Mouse (Mus musculus) CH12.LX (cell line): Measurements from ENCODE around the gene Gm10638. TPM values are rescaled to one million over a fixed set of nuclear protein-coding genes. Genes with fewer than 3 reads are reported as not detected.
A peak's percentile ranks its signal among the peaks of the same experiment; 100 is the strongest.

Experiments used
- DNase-seq: peaks from one replicate; pipeline ENCODE4 v3.0.0-alpha.2; 2013; ENCODE audit errors: extremely low read depth
- H3K27ac ChIP-seq: 2 replicates; pipeline ENCODE4 v1.5.1; 2012; ENCODE audit warnings: low read depth, mild to moderate bottlenecking, control low read depth, moderate library complexity; ENCODE audit not compliant: insufficient read depth
- H3K27me3 ChIP-seq: replicated peaks from 2 replicates; pipeline ENCODE3; 2012; ENCODE audit warnings: inconsistent platforms
- H3K36me3 ChIP-seq, 2 experiments: replicated peaks in 1 of 2; 2 replicates each; pipeline versions ENCODE3 to v1.6.1; 2012; ENCODE audit warnings: inconsistent platforms in 1 of 2, low read length in 1 of 2, mild to moderate bottlenecking in 1 of 2, mixed read lengths in 1 of 2, moderate library complexity in 1 of 2; ENCODE audit not compliant: control insufficient read depth in 1 of 2, insufficient read depth in 1 of 2
- H3K4me1 ChIP-seq, 2 experiments: 2 replicates each; pipeline ENCODE4 v1.6.1; 2012; ENCODE audit warnings: inconsistent platforms in 1 of 2, moderate library complexity in 1 of 2; ENCODE audit not compliant: insufficient read depth in 2 of 2, control insufficient read depth in 1 of 2
- H3K4me2 ChIP-seq: 2 replicates; pipeline ENCODE4 v1.6.1; 2012; ENCODE audit warnings: low read depth, mild to moderate bottlenecking, control low read depth; ENCODE audit not compliant: poor library complexity, insufficient read depth, severe bottlenecking
- H3K4me3 ChIP-seq, 3 experiments: fragments of 150-350 bp in 1 of 3; sonication (generic) in 1 of 3; replicated peaks in 1 of 3; 2 replicates each; pipeline versions ENCODE3 to v1.5.1; 2011 to 2012; ENCODE audit warnings: low read depth in 2 of 3, low read length in 2 of 3, mild to moderate bottlenecking in 2 of 3, moderate library complexity in 2 of 3, control low read depth in 1 of 3, improper control_type of control experiment in 1 of 3, inconsistent platforms in 1 of 3, mixed read lengths in 1 of 3; ENCODE audit not compliant: poor library complexity in 1 of 3
- H3K79me2 ChIP-seq: replicated peaks from 2 replicates; pipeline ENCODE4 v1.6.1; 2012; ENCODE audit warnings: mild to moderate bottlenecking, moderate library complexity; ENCODE audit not compliant: control insufficient read depth, poor library complexity, insufficient read depth, severe bottlenecking; ENCODE audit errors: extremely low read depth
- H3K9ac ChIP-seq: 2 replicates; pipeline ENCODE4 v1.6.1; 2012; ENCODE audit warnings: low read depth, mild to moderate bottlenecking, control low read depth, moderate library complexity; ENCODE audit not compliant: insufficient read depth
- H3K9me3 ChIP-seq: replicated peaks from 2 replicates; pipeline ENCODE3; 2012; ENCODE audit warnings: low read length, inconsistent platforms, mixed read lengths
- BHLHE40 ChIP-seq: IDR thresholded peaks from 2 replicates; pipeline ENCODE4 v1.6.1; 2011; ENCODE audit warnings: mild to moderate bottlenecking, low read depth, low read length, improper control_type of control experiment
- CHD1 ChIP-seq: IDR thresholded peaks from 2 replicates; pipeline ENCODE4 v1.6.1; 2012; ENCODE audit warnings: low read depth, low read length, improper control_type of control experiment, inconsistent platforms
- CHD2 ChIP-seq: IDR thresholded peaks from 2 replicates; pipeline ENCODE4 v1.6.1; 2011; ENCODE audit warnings: low read length, improper control_type of control experiment
- E2F4 ChIP-seq: IDR thresholded peaks from 2 replicates; pipeline ENCODE4 v1.6.1; 2011; ENCODE audit warnings: low read depth, low read length, improper control_type of control experiment; ENCODE audit not compliant: insufficient replicate concordance
- EP300 ChIP-seq: IDR thresholded peaks from 2 replicates; pipeline ENCODE4 v1.6.1; 2011; ENCODE audit warnings: low read length, improper control_type of control experiment
- ETS1 ChIP-seq: conservative IDR thresholded peaks from 2 replicates; pipeline ENCODE4 v1.6.1; 2012; ENCODE audit warnings: low read depth, mild to moderate bottlenecking, inconsistent platforms, low read length, improper control_type of control experiment, moderate library complexity
- JUND ChIP-seq: conservative IDR thresholded peaks from 2 replicates; pipeline ENCODE4 v1.6.1; 2011; ENCODE audit warnings: low read depth, low read length, improper control_type of control experiment
- MAFK ChIP-seq: IDR thresholded peaks from 2 replicates; pipeline ENCODE4 v1.6.1; 2011; ENCODE audit warnings: low read length, improper control_type of control experiment; ENCODE audit not compliant: insufficient replicate concordance
- MAX ChIP-seq: IDR thresholded peaks from 2 replicates; pipeline ENCODE4 v1.6.1; 2011; ENCODE audit warnings: low read length, improper control_type of control experiment
- MAZ ChIP-seq: IDR thresholded peaks from 2 replicates; pipeline ENCODE4 v1.6.1; 2012; ENCODE audit warnings: low read depth, mild to moderate bottlenecking, inconsistent platforms, low read length, improper control_type of control experiment, moderate library complexity
- MYC ChIP-seq: IDR thresholded peaks from 2 replicates; pipeline ENCODE4 v1.6.1; 2011; ENCODE audit warnings: low read depth, mild to moderate bottlenecking, improper control_type of control experiment, low read length
- NELFE ChIP-seq: IDR thresholded peaks from 2 replicates; pipeline ENCODE4 v1.6.1; 2011; ENCODE audit warnings: low read depth, low read length, improper control_type of control experiment
- NRF1 ChIP-seq: IDR thresholded peaks from 2 replicates; pipeline ENCODE4 v1.6.1; 2014; ENCODE audit warnings: low read depth, mild to moderate bottlenecking, inconsistent platforms, low read length, improper control_type of control experiment, moderate library complexity
- POLR2A ChIP-seq: IDR thresholded peaks from 2 replicates; pipeline ENCODE4 v1.6.1; 2011; ENCODE audit warnings: low read depth, mild to moderate bottlenecking, improper control_type of control experiment, low read length
- RAD21 ChIP-seq: IDR thresholded peaks from 2 replicates; pipeline ENCODE4 v1.6.1; 2011; ENCODE audit warnings: low read depth, mild to moderate bottlenecking, low read length, improper control_type of control experiment, moderate library complexity
- TBP ChIP-seq: conservative IDR thresholded peaks from 2 replicates; pipeline ENCODE4 v1.6.1; 2011; ENCODE audit warnings: low read depth, low read length, improper control_type of control experiment
- TCF12 ChIP-seq: IDR thresholded peaks from 2 replicates; pipeline ENCODE4 v1.6.1; 2014; ENCODE audit warnings: low read depth, mild to moderate bottlenecking, inconsistent platforms, low read length, improper control_type of control experiment
- USF1 ChIP-seq: IDR thresholded peaks from 2 replicates; pipeline ENCODE4 v1.6.1; 2014; ENCODE audit warnings: low read depth, mild to moderate bottlenecking, inconsistent platforms, low read length, improper control_type of control experiment
- USF2 ChIP-seq: conservative IDR thresholded peaks from 2 replicates; pipeline ENCODE4 v1.6.1; 2011; ENCODE audit warnings: low read depth, low read length, improper control_type of control experiment
- ZC3H11A ChIP-seq: IDR thresholded peaks from 2 replicates; pipeline ENCODE4 v1.6.1; 2012; ENCODE audit warnings: low read depth, mild to moderate bottlenecking, inconsistent platforms, low read length, improper control_type of control experiment
- ZKSCAN1 ChIP-seq: IDR thresholded peaks from 2 replicates; pipeline ENCODE4 v1.6.1; 2012; ENCODE audit warnings: low read depth, inconsistent platforms, low read length, improper control_type of control experiment, borderline replicate concordance
- ZMIZ1 ChIP-seq: IDR thresholded peaks from 2 replicates; pipeline ENCODE4 v1.6.1; 2012; ENCODE audit warnings: low read depth, mild to moderate bottlenecking, inconsistent platforms, low read length, improper control_type of control experiment
- ZNF384 ChIP-seq: IDR thresholded peaks from 2 replicates; pipeline ENCODE4 v1.6.1; 2012; ENCODE audit warnings: low read depth, low read length, improper control_type of control experiment, inconsistent platforms
- dilution Hi-C: fragments of 300-500 bp; cut with MboI; formaldehyde crosslinking; loops from 2 replicates; pipeline ENCODE4 v1.14.3; 2020; ENCODE audit warnings: low sequenced_read_pairs; ENCODE audit not compliant: extremely low pct_unique_long_range_greater_than_20kb, extremely low pct_ligation_motif_present
- in situ Hi-C: fragments of 300-500 bp; cut with MboI; formaldehyde crosslinking; loops from 3 replicates; pipeline ENCODE4 v1.14.3; 2019; ENCODE audit warnings: low sequenced_read_pairs, low pct_ligation_motif_present, low pct_unique_long_range_greater_than_20kb, mixed read lengths
- polyA plus RNA-seq: library from polyadenylated mRNA; unstranded; fragments of >175 nt; gene quantifications from 2 replicates; pipeline ENCODE4 v1.2.1, GENCODE M21; 2012; ENCODE audit warnings: low read depth; ENCODE audit not compliant: insufficient read length
- total RNA-seq, 2 experiments: library from RNA; depleted of rRNA; stranded (reverse); fragments of 300-350 nt in 1 of 2; fragments of >200 nt in 1 of 2; gene quantifications; 2 replicates each; pipeline ENCODE4 v1.2.3; 2012 to 2014

The Gm10638 gene
- total and polyA plus RNA-seq, 3 experiments: 0.13 TPM; not detected in 2

GRCm38 (mm10) chr8:86756948-86757733, 11.6 kb downstream of the Gm10638 start:
- Histone ChIP-seq H3K9ac (peak overlapping the region; percentile 17), H3K36me3 (no peaks in the 10 kb centered on the region), H3K79me2 (no peaks in the 10 kb centered on the region), H3K4me2 (peak overlapping the region; percentile 50; the same call in 1 of the 2 replicates), H3K9me3 (peaks cover 3% of the 10 kb centered on the region), H3K4me3 (peak overlapping the region in 1 of 3 experiments; percentile 8), H3K27ac (no peak overlapping the region), H3K27me3 (no peaks in the 10 kb centered on the region), H3K4me1 (peaks cover 2 to 27% of the 10 kb centered on the region in 2 experiments; a peak in 3 of 4 replicates)
- TF ChIP-seq EP300 (no peak), ZKSCAN1 (no peak), E2F4 (no peak), ZC3H11A (no peak), TBP (no peak), POLR2A (0 out of 2 replicates have a peak, but pooled peaks have one; percentile 27)
- in situ Hi-C loops: no loop called here
- dilution Hi-C loops: no loop called here
- DNase-seq: no peak

- Histone ChIP-seq H3K4me2 (no peak overlapping the region), H3K27ac (no peak overlapping the region), H3K4me3 (no peak overlapping the region), H3K9ac (no peak overlapping the region), H3K36me3 (no peaks in the 10 kb centered on the region), H3K27me3 (no peaks in the 10 kb centered on the region), H3K4me1 (peaks cover 5 to 36% of the 10 kb centered on the region in 2 experiments; a peak in 3 of 4 replicates), H3K9me3 (peaks cover under 1% of the 10 kb centered on the region), H3K79me2 (no peaks in the 10 kb centered on the region)
- in situ Hi-C loops: no loop called here
- dilution Hi-C loops: no loop called here
- no peak for TF ChIP-seq MAX
- no peak for TF ChIP-seq MYC
- TF ChIP-seq MAFK: no peak
- TF ChIP-seq CHD1: no peak
- TF ChIP-seq ZMIZ1: no peak
- no peak for TF ChIP-seq NRF1
- TF ChIP-seq, all 38 proteins: peak for 0
- DNase-seq: no peak
Observed at GRCm38 (mm10) chr8:86758651-86759050, 13.2 kb downstream of the Gm10638 start.

GRCm38 (mm10) chr8:86759090-86759491, 13.6 kb downstream of the Gm10638 start:
- Histone ChIP-seq H3K36me3 (no peaks in the 10 kb centered on the region), H3K4me2 (no peak overlapping the region), H3K4me3 (no peak overlapping the region), H3K9ac (no peak overlapping the region), H3K79me2 (no peaks in the 10 kb centered on the region), H3K27me3 (no peaks in the 10 kb centered on the region), H3K9me3 (no peaks in the 10 kb centered on the region), H3K27ac (no peak overlapping the region), H3K4me1 (peaks cover 5 to 36% of the 10 kb centered on the region in 2 experiments; a peak in 3 of 4 replicates)
- dilution Hi-C loops: no loop called here
- in situ Hi-C loops: no loop called here
- DNase-seq: no peak
- TF ChIP-seq BHLHE40 (no peak), NELFE (no peak), ETS1 (no peak), RAD21 (no peak), CHD1 (no peak), MAX (no peak), JUND (no peak), USF1 (no peak), MAZ (no peak), EP300 (no peak), ZNF384 (no peak), ZC3H11A (no peak), MYC (no peak), USF2 (no peak), CHD2 (no peak), TCF12 (no peak)
